Mouse (Mus musculus): ENCODE results near the gene Ckap2. TPM values are rescaled to one million over a fixed set of nuclear protein-coding genes. Genes with fewer than 3 reads are reported as not detected.

Gene Ckap2
- 29.1 and 37.4 TPM in 2 replicates for polyA plus RNA-seq (2015; fragmentation: Nextera tagmentation; extraction: Ambion mirVana)

DNA sequence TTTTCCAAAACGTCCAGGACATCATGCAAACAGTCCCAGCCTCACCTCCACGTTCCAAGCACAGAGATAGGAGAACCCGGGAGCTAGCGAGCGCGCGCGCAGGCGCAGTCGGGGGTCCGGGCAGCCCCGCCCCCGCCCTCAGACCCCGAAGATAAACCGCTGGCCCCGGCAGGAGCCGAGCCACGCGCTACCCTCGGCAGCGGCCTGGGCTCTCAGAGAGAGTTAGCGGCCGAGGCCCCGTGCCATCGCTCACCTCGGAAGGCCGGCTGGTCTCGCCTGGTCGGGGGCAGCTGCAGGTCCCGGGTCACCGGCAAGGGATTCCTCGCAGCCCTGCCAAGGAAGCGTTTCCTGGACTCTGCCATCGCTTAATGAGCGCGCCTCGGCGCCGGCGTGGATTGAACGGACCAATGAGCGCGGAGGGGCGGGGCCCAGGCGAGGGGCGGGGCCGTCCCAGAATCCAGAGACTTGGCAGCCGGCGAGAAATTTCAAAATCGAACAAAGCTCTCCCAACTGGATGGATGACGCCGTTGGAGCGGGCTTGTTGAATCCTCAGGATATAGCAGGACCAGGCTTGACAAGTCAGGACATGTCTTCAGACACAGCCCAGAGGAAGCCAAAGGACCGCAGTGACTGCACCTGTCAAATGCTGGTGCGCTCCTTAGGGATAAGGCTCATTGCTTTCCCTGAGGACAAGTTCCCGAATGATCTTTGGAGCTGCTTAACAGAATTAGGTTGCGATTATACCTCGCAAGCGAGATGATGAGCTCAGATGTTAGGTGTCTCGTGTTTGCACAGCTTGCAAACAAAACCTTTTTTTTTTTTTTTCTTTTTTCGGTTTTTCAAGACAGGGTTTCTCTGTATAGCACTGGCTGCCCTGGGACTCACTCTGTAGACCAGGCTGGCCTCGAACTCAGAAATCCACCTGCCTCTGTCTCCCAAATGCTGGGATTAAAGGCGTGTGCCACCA lies at the start of gene Ckap2:
Ckap2 (minus strand) TSS at position 389 of the 967 bp plus-strand sequence.
- WGBS = 2% methylated on average over 63 of the region's 63 CpGs
- Histone ChIP-seq H3K4me1 (ENCODE audit: control insufficient read depth, insufficient read depth, low read length) (peaks cover 12% of the 10 kb centered on the region), H3K36me3 (ENCODE audit: control insufficient read depth, insufficient read depth) (no peaks in the 10 kb centered on the region), H3K27ac (ENCODE audit: low read length) (peak within 1 kb of the TSS; percentile 78), H3K27me3 (ENCODE audit: control insufficient read depth, insufficient read depth, low read length) (no peaks in the 10 kb centered on the region), H3K9me3 (replicated peaks; ENCODE audit: control insufficient read depth, low read length) (no peaks in the 10 kb centered on the region), H3K4me2 (ENCODE audit: low read depth, low read length) (peak within 1 kb of the TSS; percentile 80), H3K9ac (ENCODE audit: low read length) (peak within 1 kb of the TSS; percentile 76), H3K4me3 (ENCODE audit: low read length) (peak within 1 kb of the TSS; percentile 73)
- ATAC-seq (replicated peaks; ENCODE audit: extremely low read depth, insufficient read depth, low FRiP score) = peak; percentile 95

DNA sequence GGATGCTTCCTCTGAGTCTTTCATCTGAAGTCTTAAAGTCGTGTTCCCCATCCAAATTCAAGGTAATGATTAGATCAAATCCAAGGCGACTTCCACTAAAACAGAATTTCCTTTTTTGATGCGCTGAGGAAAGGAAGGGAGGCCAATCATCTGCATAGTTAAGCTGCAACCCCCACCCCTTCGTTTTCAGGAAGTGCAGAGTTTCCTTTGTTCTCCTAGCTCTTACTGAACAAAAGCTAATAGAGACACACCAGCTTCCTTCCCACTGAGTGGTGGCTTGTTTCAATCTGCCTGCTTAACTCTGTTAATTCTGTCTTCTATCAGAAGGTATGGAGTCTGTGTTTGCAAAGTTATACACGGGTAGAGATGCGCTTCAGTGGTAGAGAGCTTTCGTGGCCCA lies 43.0 kb upstream of the Ckap2 start:
- H3K27ac ChIP-seq (ENCODE audit: low read length) = peak overlapping the region; percentile 79
- ATAC-seq (replicated peaks; ENCODE audit: extremely low read depth, insufficient read depth, low FRiP score) = peak; percentile 63; the same call in 1 of the 2 replicates
- H3K4me2 ChIP-seq (ENCODE audit: low read depth, low read length) = peak overlapping the region; percentile 97
- H3K4me3 ChIP-seq (ENCODE audit: low read length) = peak overlapping the region; percentile 64
- no peaks in the 10 kb centered on the region for H3K27me3 ChIP-seq (ENCODE audit: control insufficient read depth, insufficient read depth, low read length)
- no peaks in the 10 kb centered on the region for H3K36me3 ChIP-seq (ENCODE audit: control insufficient read depth, insufficient read depth)
- peaks cover 4% of the 10 kb centered on the region; the same call in 1 of the 2 replicates for H3K4me1 ChIP-seq (ENCODE audit: control insufficient read depth, insufficient read depth, low read length)
- H3K9me3 ChIP-seq (replicated peaks; ENCODE audit: control insufficient read depth, low read length) = no peaks in the 10 kb centered on the region
- peak overlapping the region; percentile 71 for H3K9ac ChIP-seq (ENCODE audit: low read length)
- 46% methylated on average over 7 of the region's 7 CpGs for WGBS

- peak within 1 kb of the TSS; percentile 97 for H3K4me2 ChIP-seq (ENCODE audit: low read depth, low read length)
- H3K36me3 ChIP-seq (ENCODE audit: control insufficient read depth, insufficient read depth) = peaks cover 10% of the 10 kb centered on the region; the same call in 1 of the 2 replicates
- no peaks in the 10 kb centered on the region for H3K9me3 ChIP-seq (replicated peaks; ENCODE audit: control insufficient read depth, low read length)
- under 1% methylated on average over 39 of the region's 39 CpGs for WGBS
- H3K27ac ChIP-seq (ENCODE audit: low read length) = peak within 1 kb of the TSS; percentile 79
- H3K9ac ChIP-seq (ENCODE audit: low read length) = peak within 1 kb of the TSS; percentile 71
- H3K4me1 ChIP-seq (ENCODE audit: control insufficient read depth, insufficient read depth, low read length) = peaks cover 4% of the 10 kb centered on the region; the same call in 1 of the 2 replicates
- ATAC-seq (replicated peaks; ENCODE audit: extremely low read depth, insufficient read depth, low FRiP score) = peak; percentile 94
- H3K27me3 ChIP-seq (ENCODE audit: control insufficient read depth, insufficient read depth, low read length) = no peaks in the 10 kb centered on the region
- peak within 1 kb of the TSS; percentile 64 for H3K4me3 ChIP-seq (ENCODE audit: low read length)
Observed at GRCm38 (mm10) chr8:22227061-22227877, 41.6 kb upstream of the Ckap2 start, which contains the start of gene Thsd1. Gene Thsd1 (plus strand): TSS chr8:22227313.

DNA sequence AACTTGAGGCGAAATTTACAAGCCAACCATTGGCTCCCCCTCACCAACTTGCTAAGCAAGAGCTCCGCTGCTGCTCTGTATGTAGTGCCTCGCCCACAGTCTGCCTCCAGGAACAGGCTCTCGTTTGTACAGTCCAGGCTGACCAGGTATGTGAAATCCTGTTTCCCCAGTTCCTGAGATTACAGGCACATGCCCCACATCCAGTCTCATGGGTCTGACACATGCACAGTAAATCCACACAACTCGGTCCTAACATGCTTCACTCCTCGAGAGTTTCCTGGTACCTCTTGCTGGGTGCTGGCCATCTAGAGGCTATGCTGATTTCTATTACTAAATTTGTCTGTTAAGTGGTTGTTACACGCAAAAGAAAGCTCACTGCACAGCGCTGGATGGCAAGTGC lies 40.7 kb upstream of the Ckap2 start:
- Histone ChIP-seq H3K36me3 (ENCODE audit: control insufficient read depth, insufficient read depth) (peaks cover 11% of the 10 kb centered on the region; the same call in 1 of the 2 replicates), H3K27ac (ENCODE audit: low read length) (peak overlapping the region; percentile 58), H3K4me1 (ENCODE audit: control insufficient read depth, insufficient read depth, low read length) (peaks cover 4% of the 10 kb centered on the region; the same call in 1 of the 2 replicates), H3K4me3 (ENCODE audit: low read length) (no peak overlapping the region), H3K9me3 (replicated peaks; ENCODE audit: control insufficient read depth, low read length) (no peaks in the 10 kb centered on the region), H3K9ac (ENCODE audit: low read length) (no peak overlapping the region), H3K4me2 (ENCODE audit: low read depth, low read length) (peak overlapping the region; percentile 97), H3K27me3 (ENCODE audit: control insufficient read depth, insufficient read depth, low read length) (no peaks in the 10 kb centered on the region)
- ATAC-seq (replicated peaks; ENCODE audit: extremely low read depth, insufficient read depth, low FRiP score) = no peak
- 49% methylated on average over 8 of the region's 8 CpGs for WGBS

DNA sequence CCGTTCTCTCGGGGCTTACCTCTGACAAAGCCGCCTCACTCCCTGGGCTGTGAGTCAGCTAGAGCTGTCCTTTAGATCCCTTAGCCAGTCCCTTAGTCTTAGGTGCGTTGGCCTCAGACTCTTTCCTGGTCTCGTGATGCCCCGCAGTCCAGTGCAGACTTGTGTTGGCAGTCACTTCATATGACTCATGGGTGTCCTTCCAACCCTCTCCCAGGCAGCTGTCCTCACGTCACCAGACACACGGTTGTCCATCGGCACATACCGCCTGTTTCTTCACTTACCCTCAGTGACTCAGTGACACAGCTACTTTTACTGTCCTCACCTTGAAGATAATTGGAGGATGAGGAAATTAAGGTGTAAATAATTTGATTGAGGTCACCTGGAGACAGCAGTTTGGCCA lies 29.2 kb upstream of the Ckap2 start:
- Histone ChIP-seq H3K4me3 (ENCODE audit: low read length) (no peak overlapping the region), H3K27ac (ENCODE audit: low read length) (no peak overlapping the region), H3K4me1 (ENCODE audit: control insufficient read depth, insufficient read depth, low read length) (no peaks in the 10 kb centered on the region), H3K36me3 (ENCODE audit: control insufficient read depth, insufficient read depth) (peaks cover 41% of the 10 kb centered on the region), H3K9ac (ENCODE audit: low read length) (no peak overlapping the region), H3K27me3 (ENCODE audit: control insufficient read depth, insufficient read depth, low read length) (no peaks in the 10 kb centered on the region), H3K9me3 (replicated peaks; ENCODE audit: control insufficient read depth, low read length) (no peaks in the 10 kb centered on the region), H3K4me2 (ENCODE audit: low read depth, low read length) (no peak overlapping the region)
- WGBS = 87% methylated on average over 10 of the region's 10 CpGs
- no peak for ATAC-seq (replicated peaks; ENCODE audit: extremely low read depth, insufficient read depth, low FRiP score)

GRCm38 (mm10) chr8:22209012-22209411 lies 23.4 kb upstream of the Ckap2 start:
- Histone ChIP-seq H3K27ac (ENCODE audit: low read length) (peak overlapping the region; percentile 67), H3K9ac (ENCODE audit: low read length) (no peak overlapping the region), H3K4me1 (ENCODE audit: control insufficient read depth, insufficient read depth, low read length) (peaks cover 4% of the 10 kb centered on the region; the same call in 1 of the 2 replicates), H3K36me3 (ENCODE audit: control insufficient read depth, insufficient read depth) (peaks cover 31% of the 10 kb centered on the region), H3K4me2 (ENCODE audit: low read depth, low read length) (no peak overlapping the region), H3K9me3 (replicated peaks; ENCODE audit: control insufficient read depth, low read length) (no peaks in the 10 kb centered on the region), H3K4me3 (ENCODE audit: low read length) (no peak overlapping the region), H3K27me3 (ENCODE audit: control insufficient read depth, insufficient read depth, low read length) (no peaks in the 10 kb centered on the region)
- peak; percentile 85; the same call in 1 of the 2 replicates for ATAC-seq (replicated peaks; ENCODE audit: extremely low read depth, insufficient read depth, low FRiP score)
- WGBS = 18% methylated on average over 5 of the region's 5 CpGs

DNA sequence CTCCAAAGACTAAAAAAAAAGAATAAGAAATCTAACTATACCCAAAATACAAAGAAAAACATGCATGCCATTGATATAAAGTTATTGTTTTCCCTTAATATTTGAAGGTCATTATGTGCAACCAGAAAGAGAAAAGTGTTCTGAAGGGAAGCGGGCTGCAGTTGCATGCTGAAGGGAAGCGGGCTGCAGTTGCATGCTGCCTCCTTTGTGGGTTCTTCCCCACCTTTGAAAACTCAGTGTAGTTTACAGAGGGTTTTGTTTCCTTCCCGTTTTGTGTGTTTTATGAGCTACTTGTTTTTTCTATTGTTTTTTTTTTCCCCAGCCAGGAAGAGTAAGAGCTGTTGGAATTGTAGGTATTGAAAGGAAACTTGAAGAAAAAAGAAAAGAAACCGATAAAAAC lies 21.9 kb upstream of the Ckap2 start:
- H3K36me3 ChIP-seq (ENCODE audit: control insufficient read depth, insufficient read depth) = peaks cover 29% of the 10 kb centered on the region
- WGBS = 60% methylated on average over 4 of the region's 4 CpGs
- H3K9ac ChIP-seq (ENCODE audit: low read length) = no peak overlapping the region
- H3K4me3 ChIP-seq (ENCODE audit: low read length) = no peak overlapping the region
- no peak for ATAC-seq (replicated peaks; ENCODE audit: extremely low read depth, insufficient read depth, low FRiP score)
- no peaks in the 10 kb centered on the region for H3K27me3 ChIP-seq (ENCODE audit: control insufficient read depth, insufficient read depth, low read length)
- no peak overlapping the region for H3K4me2 ChIP-seq (ENCODE audit: low read depth, low read length)
- peak overlapping the region; percentile 45 for H3K27ac ChIP-seq (ENCODE audit: low read length)
- H3K9me3 ChIP-seq (replicated peaks; ENCODE audit: control insufficient read depth, low read length) = no peaks in the 10 kb centered on the region
- H3K4me1 ChIP-seq (ENCODE audit: control insufficient read depth, insufficient read depth, low read length) = peaks cover 4% of the 10 kb centered on the region; the same call in 1 of the 2 replicates

- no peak overlapping the region for H3K4me3 ChIP-seq (ENCODE audit: low read length)
- ATAC-seq (replicated peaks; ENCODE audit: extremely low read depth, insufficient read depth, low FRiP score) = no peak
- no peaks in the 10 kb centered on the region for H3K27me3 ChIP-seq (ENCODE audit: control insufficient read depth, insufficient read depth, low read length)
- peaks cover 26% of the 10 kb centered on the region for H3K36me3 ChIP-seq (ENCODE audit: control insufficient read depth, insufficient read depth)
- WGBS = 96% methylated on average over 8 of the region's 8 CpGs
- H3K4me2 ChIP-seq (ENCODE audit: low read depth, low read length) = no peak overlapping the region
- H3K4me1 ChIP-seq (ENCODE audit: control insufficient read depth, insufficient read depth, low read length) = peaks cover 3% of the 10 kb centered on the region; the same call in 1 of the 2 replicates
- no peak overlapping the region for H3K27ac ChIP-seq (ENCODE audit: low read length)
- H3K9me3 ChIP-seq (replicated peaks; ENCODE audit: control insufficient read depth, low read length) = peaks cover 3% of the 10 kb centered on the region; the same call in 1 of the 2 replicates
- H3K9ac ChIP-seq (ENCODE audit: low read length) = no peak overlapping the region
Observed at GRCm38 (mm10) chr8:22199481-22199880, 13.9 kb upstream of the Ckap2 start.
